8 mouse cellular contexts compared by ENCODE assay signal in genomic region chr17:31636277-31636941, GRCm38 (mm10). TPM values are rescaled to one million over a fixed set of nuclear protein-coding genes. Genes with fewer than 3 reads are reported as not detected.
DNase-seq lines count a peak whose midpoint lies in the region; ATAC-seq and TF ChIP-seq lines count a peak whose summit lies in the region.

No protein-coding gene starts in this region.

- peak; percentile 10 to 21 for DNase-seq in cerebellum, adult 18-20 months
- no peak for DNase-seq in cerebellum, postnatal 4 days (ENCODE audit: low spot score in 2 of 2)
- no peak for DNase-seq in CH12.LX (ENCODE audit: extremely low read depth)
- no peak for DNase-seq in right cerebral cortex, postnatal 36 days (ENCODE audit: low spot score in 2 of 2)
- no peak for DNase-seq in layer of hippocampus, postnatal 36 days
- DNase-seq in frontal cortex, adult 2 months (ENCODE audit: extremely low spot score in 1 of 2, low spot score in 1 of 2) = no peak

- TF ChIP-seq CTCF in CH12.LX (conservative IDR thresholded peaks at IDR 0.05 in 1 of 2, IDR thresholded peaks at IDR 0.05 in 1 of 2; ENCODE audit: low read depth in 2 of 2, low read length in 2 of 2) = no peak

- TF ChIP-seq RAD21 in CH12.LX (IDR thresholded peaks at IDR 0.05; ENCODE audit: low read depth, low read length) = no peak

- H3K4me1 ChIP-seq in CH12.LX (ENCODE audit: control insufficient read depth in 1 of 2, insufficient read depth in 2 of 2) = peaks cover 4 to 12% of the 10 kb centered on the region in 2 experiments
- H3K4me1 ChIP-seq in forebrain, embryonic 15.5 days = peaks cover 30% of the 10 kb centered on the region
- peaks cover 28% of the 10 kb centered on the region for H3K4me1 ChIP-seq in liver, embryonic 15.5 days (replicated peaks)

- no peaks in the 10 kb centered on the region for H3K79me2 ChIP-seq in CH12.LX (replicated peaks; ENCODE audit: control insufficient read depth, extremely low read depth, insufficient read depth, poor library complexity, severe bottlenecking)

- no peaks in the 10 kb centered on the region for H3K36me3 ChIP-seq in CH12.LX (replicated peaks in 1 of 2; ENCODE audit: control insufficient read depth in 1 of 2, insufficient read depth in 1 of 2, low read length in 1 of 2)
- no peaks in the 10 kb centered on the region for H3K36me3 ChIP-seq in forebrain, embryonic 15.5 days
- no peaks in the 10 kb centered on the region for H3K36me3 ChIP-seq in liver, embryonic 15.5 days (replicated peaks)

- peak; percentile 47 for ATAC-seq in forebrain, embryonic 15.5 days (replicated peaks)
- peak; percentile 58 for ATAC-seq in liver, embryonic 15.5 days (ENCODE audit: insufficient read depth)

- H3K27me3 ChIP-seq in CH12.LX (replicated peaks) = peaks cover 33% of the 10 kb centered on the region
- no peaks in the 10 kb centered on the region for H3K27me3 ChIP-seq in forebrain, embryonic 15.5 days
- H3K27me3 ChIP-seq in liver, embryonic 15.5 days = peaks cover 44% of the 10 kb centered on the region

- dilution Hi-C loops in CH12.LX (cut with MboI; ENCODE audit: extremely low pct_ligation_motif_present, extremely low pct_unique_long_range_greater_than_20kb, low sequenced_read_pairs) = no loop called here

- TF ChIP-seq POLR2A in CH12.LX (IDR thresholded peaks at IDR 0.05; ENCODE audit: low read depth, low read length) = no peak

- no peaks in the 10 kb centered on the region for H3K9me3 ChIP-seq in CH12.LX (replicated peaks; ENCODE audit: low read length)
- H3K9me3 ChIP-seq in forebrain, embryonic 15.5 days = no peaks in the 10 kb centered on the region
- H3K9me3 ChIP-seq in liver, embryonic 15.5 days (replicated peaks) = no peaks in the 10 kb centered on the region

- TF ChIP-seq EP300 in CH12.LX (IDR thresholded peaks at IDR 0.05; ENCODE audit: low read length) = no peak

- H3K4me3 ChIP-seq in CH12.LX (replicated peaks in 1 of 3; ENCODE audit: low read depth in 2 of 3, low read length in 2 of 3, poor library complexity in 1 of 3) = peak overlapping the region in 2 of 3 experiments; percentile 44 to 58
- peak overlapping the region; percentile 52 for H3K4me3 ChIP-seq in forebrain, embryonic 15.5 days
- peak overlapping the region; percentile 53 for H3K4me3 ChIP-seq in liver, embryonic 15.5 days (replicated peaks)

- H3K4me2 ChIP-seq in CH12.LX (ENCODE audit: insufficient read depth, low read depth, poor library complexity, severe bottlenecking) = peak overlapping the region; percentile 64; the same call in 1 of the 2 replicates
- peak overlapping the region; percentile 98 for H3K4me2 ChIP-seq in forebrain, embryonic 15.5 days (replicated peaks)
- peak overlapping the region; percentile 71 for H3K4me2 ChIP-seq in liver, embryonic 15.5 days

- H3K27ac ChIP-seq in CH12.LX (ENCODE audit: insufficient read depth, low read depth) = no peak overlapping the region
- H3K27ac ChIP-seq in forebrain, embryonic 15.5 days (replicated peaks) = no peak overlapping the region; the same call in 1 of the 2 replicates
- peak overlapping the region; percentile 80 for H3K27ac ChIP-seq in liver, embryonic 15.5 days (replicated peaks)

- no peak overlapping the region for H3K9ac ChIP-seq in CH12.LX (ENCODE audit: insufficient read depth, low read depth)
- peak overlapping the region; percentile 44 for H3K9ac ChIP-seq in forebrain, embryonic 15.5 days (replicated peaks)
- H3K9ac ChIP-seq in liver, embryonic 15.5 days = peak overlapping the region; percentile 39; the same call in 1 of the 2 replicates

- WGBS in forebrain, embryonic 15.5 days = 4% methylated on average over 45 of the region's 45 CpGs
- 5% methylated on average over 45 of the region's 45 CpGs for WGBS in liver, embryonic 15.5 days (ENCODE audit: insufficient replicate concordance)

- in situ Hi-C loops in CH12.LX (cut with MboI; ENCODE audit: low pct_ligation_motif_present, low pct_unique_long_range_greater_than_20kb, low sequenced_read_pairs) = loop anchor here (25.0 kb wide), 1 partner anchor 274 kb away; no protein-coding TSS in a partner anchor

TF ChIP-seq in CH12.LX, 34 proteins besides CTCF, POLR2A, EP300 and RAD21:
- TF ChIP-seq CHD1 (IDR thresholded peaks at IDR 0.05; ENCODE audit: low read depth, low read length) (no peak), GABPA (IDR thresholded peaks at IDR 0.05; ENCODE audit: insufficient replicate concordance, low read depth, low read length) (no peak), BHLHE40 (IDR thresholded peaks at IDR 0.05; ENCODE audit: low read depth, low read length) (no peak), MYC (IDR thresholded peaks at IDR 0.05; ENCODE audit: low read depth, low read length) (no peak), TCF12 (IDR thresholded peaks at IDR 0.05; ENCODE audit: low read depth, low read length) (no peak), RCOR1 (conservative IDR thresholded peaks at IDR 0.05; ENCODE audit: low read depth, low read length) (no peak), ZMIZ1 (IDR thresholded peaks at IDR 0.05; ENCODE audit: low read depth, low read length) (no peak), ZKSCAN1 (IDR thresholded peaks at IDR 0.05; ENCODE audit: borderline replicate concordance, low read depth, low read length) (no peak), USF2 (conservative IDR thresholded peaks at IDR 0.05; ENCODE audit: low read depth, low read length) (no peak), USF1 (IDR thresholded peaks at IDR 0.05; ENCODE audit: low read depth, low read length) (no peak), MAX (IDR thresholded peaks at IDR 0.05; ENCODE audit: low read length) (no peak), JUND (conservative IDR thresholded peaks at IDR 0.05; ENCODE audit: low read depth, low read length) (no peak), MAZ (IDR thresholded peaks at IDR 0.05; ENCODE audit: low read depth, low read length) (no peak)

RNA-seq across cellular contexts. Expression of gene Cbs, which starts 0.6 kb away (rescaled TPM):
- total RNA-seq in CH12.LX (2012; rRNA removed) (1.4 and 1.5 TPM in 2 replicates), CH12.LX (2014; rRNA removed) (1.2 and 1.3 TPM in 2 replicates)
- polyA plus RNA-seq in CH12.LX (2012; ENCODE audit: insufficient read length, low read depth) = 1.9 and 3.0 TPM in 2 replicates
- 9.8 and 10.6 TPM in 2 replicates for polyA plus RNA-seq in forebrain, embryonic 15.5 days (2015; fragmentation: Nextera tagmentation; extraction: Ambion mirVana)
- polyA plus RNA-seq in liver, embryonic 15.5 days (2015; fragmentation: Nextera tagmentation; extraction: Ambion mirVana) = 35.7 and 50.7 TPM in 2 replicates
- 10 to 100 TPM; 61.0 to 66.6 TPM for total RNA-seq in layer of hippocampus, postnatal 36 days (2021)
- 32.1 and 35.1 TPM in 2 replicates for polyA plus RNA-seq in frontal cortex, adult 2 months (2012; rRNA removed)

RNA-seq across cellular contexts. Expression of gene U2af1, which starts 22.3 kb away (rescaled TPM):
- 141 and 183 TPM in 2 replicates for total RNA-seq in CH12.LX (2012; rRNA removed)
- total RNA-seq in CH12.LX (2014; rRNA removed) = 269 and 286 TPM in 2 replicates
- 316 and 391 TPM in 2 replicates for polyA plus RNA-seq in CH12.LX (2012; ENCODE audit: insufficient read length, low read depth)
- 270 and 280 TPM in 2 replicates for polyA plus RNA-seq in forebrain, embryonic 15.5 days (2015; fragmentation: Nextera tagmentation; extraction: Ambion mirVana)
- 138 and 139 TPM in 2 replicates for polyA plus RNA-seq in liver, embryonic 15.5 days (2015; fragmentation: Nextera tagmentation; extraction: Ambion mirVana)
- 100 to 1,000 TPM; 127 to 134 TPM for total RNA-seq in layer of hippocampus, postnatal 36 days (2021)
- polyA plus RNA-seq in frontal cortex, adult 2 months (2012; rRNA removed) = 159 and 172 TPM in 2 replicates

RNA-seq across cellular contexts. Expression of gene Cryaa, which starts 41.2 kb away (rescaled TPM):
- 0.17 and 0.51 TPM in 2 replicates for total RNA-seq in CH12.LX (2012; rRNA removed)
- not detected in 2 replicates for total RNA-seq in CH12.LX (2014; rRNA removed)
- not detected in 2 replicates for polyA plus RNA-seq in CH12.LX (2012; ENCODE audit: insufficient read length, low read depth)
- not detected in 2 replicates for polyA plus RNA-seq in forebrain, embryonic 15.5 days (2015; fragmentation: Nextera tagmentation; extraction: Ambion mirVana)
- polyA plus RNA-seq in liver, embryonic 15.5 days (2015; fragmentation: Nextera tagmentation; extraction: Ambion mirVana) = not detected in 2 replicates
- under 1 TPM in 1 of 2 experiments, not detected in 1; 0.40 TPM for total RNA-seq in layer of hippocampus, postnatal 36 days (2021)
- polyA plus RNA-seq in frontal cortex, adult 2 months (2012; rRNA removed) = 0.20 TPM in 1 of 2 replicates, not detected in the other

Comparison
In these comparisons a context has a peak if more than half of its experiments do, and no peak if none do; other contexts are left out.
1. DNase-seq: peak in cerebellum, adult 18-20 months (2 of 2); none in cerebellum, postnatal 4 days (0 of 2), CH12.LX (single experiment), right cerebral cortex, postnatal 36 days (0 of 2), layer of hippocampus, postnatal 36 days (0 of 2) and frontal cortex, adult 2 months (0 of 2).
2. Peak in every context shown above with its lines, with median percentiles within 50 percentile points of each other: H3K4me2 ChIP-seq and H3K4me3 ChIP-seq.